Mouse (Mus musculus) MEL (cell line): ENCODE measurements around the gene Pold4. TPM values are rescaled to one million over a fixed set of nuclear protein-coding genes. Genes with fewer than 3 reads are reported as not detected.

Experiments used
- DNase-seq: peaks from one replicate; pipeline ENCODE4 v3.0.0; 2011; ENCODE audit warnings: low read depth, low spot score
- H3K27ac ChIP-seq: 2 replicates; pipeline ENCODE4 v1.5.1; 2012; ENCODE audit warnings: low read depth, mild to moderate bottlenecking, control low read depth, low read length, moderate library complexity; ENCODE audit not compliant: control insufficient read depth
- H3K27me3 ChIP-seq, 2 experiments: fragments of 150-350 bp in 1 of 2; sonication (generic) in 1 of 2; 2 replicates each; pipeline ENCODE4 v1.6.1; 2012; ENCODE audit warnings: low read length in 2 of 2, mild to moderate bottlenecking in 2 of 2, improper control_type of control experiment in 1 of 2, moderate library complexity in 1 of 2; ENCODE audit not compliant: insufficient read depth in 2 of 2, control insufficient read depth in 1 of 2
- H3K36me3 ChIP-seq, 2 experiments: 2 replicates each; pipeline ENCODE4 v1.6.1; 2012 to 2014; ENCODE audit warnings: low read length in 2 of 2, improper control_type of control experiment in 1 of 2, inconsistent platforms in 1 of 2, mild to moderate bottlenecking in 1 of 2; ENCODE audit not compliant: insufficient read depth in 2 of 2, control insufficient read depth in 1 of 2
- H3K4me1 ChIP-seq, 2 experiments: fragments of 150-350 bp in 1 of 2; sonication (generic) in 1 of 2; 2 replicates each; pipeline ENCODE4 v1.6.1; 2012; ENCODE audit warnings: low read length in 2 of 2, improper control_type of control experiment in 1 of 2, mild to moderate bottlenecking in 1 of 2; ENCODE audit not compliant: insufficient read depth in 2 of 2, control insufficient read depth in 1 of 2
- H3K4me3 ChIP-seq, 2 experiments: fragments of 150-350 bp in 1 of 2; sonication (generic) in 1 of 2; 2 replicates each; pipeline ENCODE4 v1.5.1; 2012; ENCODE audit warnings: low read depth in 2 of 2, low read length in 2 of 2, mild to moderate bottlenecking in 2 of 2, moderate library complexity in 2 of 2, control low read depth in 1 of 2, improper control_type of control experiment in 1 of 2; ENCODE audit not compliant: control insufficient read depth in 1 of 2, insufficient read depth in 1 of 2
- H3K79me2 ChIP-seq: 2 replicates; pipeline ENCODE4 v1.6.1; 2012; ENCODE audit warnings: mild to moderate bottlenecking, low read length, moderate library complexity; ENCODE audit not compliant: control insufficient read depth, poor library complexity, insufficient read depth
- H3K9ac ChIP-seq: 2 replicates; pipeline ENCODE4 v1.6.1; 2012; ENCODE audit warnings: low read depth, mild to moderate bottlenecking, control low read depth, low read length, moderate library complexity; ENCODE audit not compliant: control insufficient read depth, poor library complexity, severe bottlenecking
- H3K9me3 ChIP-seq: fragments of 150-350 bp; sonication (generic); replicated peaks from 2 replicates; pipeline ENCODE4 v1.6.1; 2012; ENCODE audit warnings: mild to moderate bottlenecking, low read length, improper control_type of control experiment, moderate library complexity; ENCODE audit not compliant: insufficient read depth
- BHLHE40 ChIP-seq: IDR thresholded peaks from 2 replicates; pipeline ENCODE4 v1.6.1; 2012; ENCODE audit warnings: low read depth, mild to moderate bottlenecking, inconsistent platforms, low read length, improper control_type of control experiment, borderline replicate concordance
- CHD1 ChIP-seq: IDR thresholded peaks from 2 replicates; pipeline ENCODE4 v1.6.1; 2012; ENCODE audit warnings: low read depth, mild to moderate bottlenecking, inconsistent platforms, low read length, improper control_type of control experiment
- CHD2 ChIP-seq: IDR thresholded peaks from 2 replicates; pipeline ENCODE4 v1.6.1; 2011; ENCODE audit warnings: low read length, improper control_type of control experiment
- CTCF ChIP-seq, 3 experiments: IDR thresholded peaks in 2 of 3; conservative IDR thresholded peaks in 1 of 3; 2 replicates each; pipeline ENCODE4 v1.5.1; 2011 to 2012; ENCODE audit warnings: low read length in 3 of 3, low read depth in 2 of 3, mild to moderate bottlenecking in 2 of 3, improper control_type of control experiment in 1 of 3, inconsistent platforms in 1 of 3, mixed read lengths in 1 of 3, moderate library complexity in 1 of 3; ENCODE audit not compliant: control insufficient read depth in 1 of 3, insufficient read depth in 1 of 3, poor library complexity in 1 of 3, severe bottlenecking in 1 of 3
- E2F4 ChIP-seq: IDR thresholded peaks from 2 replicates; pipeline ENCODE4 v1.6.1; 2011; ENCODE audit warnings: low read depth, low read length, improper control_type of control experiment, borderline replicate concordance
- ELF1 ChIP-seq: IDR thresholded peaks from 2 replicates; pipeline ENCODE4 v1.6.1; 2014; ENCODE audit warnings: low read depth, mild to moderate bottlenecking, inconsistent platforms, low read length, improper control_type of control experiment, moderate library complexity
- EP300 ChIP-seq, 2 experiments: IDR thresholded peaks; 2 replicates each; pipeline ENCODE4 v1.6.1; 2011; ENCODE audit warnings: improper control_type of control experiment in 2 of 2, low read length in 2 of 2, low read depth in 1 of 2, mild to moderate bottlenecking in 1 of 2
- ETS1 ChIP-seq: IDR thresholded peaks from 2 replicates; pipeline ENCODE4 v1.6.1; 2012; ENCODE audit warnings: low read depth, mild to moderate bottlenecking, inconsistent platforms, low read length, improper control_type of control experiment, moderate library complexity
- GABPA ChIP-seq: IDR thresholded peaks from 2 replicates; pipeline ENCODE4 v1.6.1; 2012; ENCODE audit warnings: low read depth, mild to moderate bottlenecking, inconsistent platforms, low read length, improper control_type of control experiment, moderate library complexity
- GATA1 ChIP-seq: IDR thresholded peaks from 2 replicates; pipeline ENCODE4 v1.6.1; 2011; ENCODE audit warnings: low read depth, low read length, improper control_type of control experiment
- HCFC1 ChIP-seq: IDR thresholded peaks from 2 replicates; pipeline ENCODE4 v1.6.1; 2012; ENCODE audit warnings: low read depth, mild to moderate bottlenecking, inconsistent platforms, low read length, improper control_type of control experiment, moderate library complexity
- JUND ChIP-seq: IDR thresholded peaks from 2 replicates; pipeline ENCODE4 v1.6.1; 2011; ENCODE audit warnings: low read depth, mild to moderate bottlenecking, improper control_type of control experiment, low read length
- KAT2A ChIP-seq: conservative IDR thresholded peaks from 2 replicates; pipeline ENCODE4 v1.6.1; 2012; ENCODE audit warnings: low read depth, low read length, improper control_type of control experiment, inconsistent platforms
- MAX ChIP-seq: IDR thresholded peaks from 2 replicates; pipeline ENCODE4 v1.6.1; 2011; ENCODE audit warnings: low read length, improper control_type of control experiment
- MAZ ChIP-seq: IDR thresholded peaks from 2 replicates; pipeline ENCODE4 v1.6.1; 2012; ENCODE audit warnings: low read depth, mild to moderate bottlenecking, inconsistent platforms, low read length, improper control_type of control experiment
- MEF2A ChIP-seq: IDR thresholded peaks from 2 replicates; pipeline ENCODE4 v1.6.1; 2014; ENCODE audit warnings: low read depth, mild to moderate bottlenecking, inconsistent platforms, low read length, improper control_type of control experiment; ENCODE audit not compliant: poor library complexity, insufficient replicate concordance, severe bottlenecking; ENCODE audit errors: extremely low read depth
- MXI1 ChIP-seq: IDR thresholded peaks from 2 replicates; pipeline ENCODE4 v1.6.1; 2011; ENCODE audit warnings: mild to moderate bottlenecking, low read depth, low read length, improper control_type of control experiment
- MYB ChIP-seq: IDR thresholded peaks from 2 replicates; pipeline ENCODE4 v1.6.1; 2011; ENCODE audit warnings: mild to moderate bottlenecking, low read depth, low read length, improper control_type of control experiment
- MYC ChIP-seq: IDR thresholded peaks from 2 replicates; pipeline ENCODE4 v1.6.1; 2011; ENCODE audit warnings: low read depth, mild to moderate bottlenecking, low read length, improper control_type of control experiment, moderate library complexity
- NELFE ChIP-seq: IDR thresholded peaks from 2 replicates; pipeline ENCODE4 v1.6.1; 2011; ENCODE audit warnings: low read depth, low read length, improper control_type of control experiment
- NRF1 ChIP-seq: IDR thresholded peaks from 2 replicates; pipeline ENCODE4 v1.6.1; 2014; ENCODE audit warnings: low read depth, mild to moderate bottlenecking, inconsistent platforms, low read length, improper control_type of control experiment, moderate library complexity; ENCODE audit not compliant: poor library complexity, insufficient read depth, severe bottlenecking
- POLR2A ChIP-seq, 2 experiments: IDR thresholded peaks; 2 replicates each; pipeline ENCODE4 v1.6.1; 2011 to 2012; ENCODE audit warnings: low read length in 2 of 2, mild to moderate bottlenecking in 2 of 2, control low read depth in 1 of 2, improper control_type of control experiment in 1 of 2, low read depth in 1 of 2, moderate library complexity in 1 of 2; ENCODE audit not compliant: control insufficient read depth in 1 of 2, insufficient read depth in 1 of 2, poor library complexity in 1 of 2
- POLR2AphosphoS2 ChIP-seq: IDR thresholded peaks from 2 replicates; pipeline ENCODE4 v1.6.1; 2011; ENCODE audit warnings: low read length, improper control_type of control experiment
- POLR2AphosphoS5 ChIP-seq: IDR thresholded peaks from 2 replicates; pipeline ENCODE4 v1.6.1; 2012; ENCODE audit warnings: low read depth, borderline replicate concordance, mild to moderate bottlenecking, inconsistent platforms, low read length, moderate library complexity, mixed read lengths
- RAD21 ChIP-seq: IDR thresholded peaks from 2 replicates; pipeline ENCODE4 v1.6.1; 2011; ENCODE audit warnings: mild to moderate bottlenecking, low read depth, low read length, improper control_type of control experiment
- RCOR1 ChIP-seq: IDR thresholded peaks from 2 replicates; pipeline ENCODE4 v1.6.1; 2012; ENCODE audit warnings: low read depth, mild to moderate bottlenecking, inconsistent platforms, low read length, improper control_type of control experiment
- SIN3A ChIP-seq: IDR thresholded peaks from 2 replicates; pipeline ENCODE4 v1.6.1; 2012; ENCODE audit warnings: low read length, improper control_type of control experiment, inconsistent platforms
- SMC3 ChIP-seq: IDR thresholded peaks from 2 replicates; pipeline ENCODE4 v1.6.1; 2011; ENCODE audit warnings: low read depth, low read length, improper control_type of control experiment
- TAL1 ChIP-seq: IDR thresholded peaks from 2 replicates; pipeline ENCODE4 v1.6.1; 2012; ENCODE audit warnings: mild to moderate bottlenecking, inconsistent platforms, low read length, moderate library complexity, mixed read lengths
- TBP ChIP-seq: IDR thresholded peaks from 2 replicates; pipeline ENCODE4 v1.8.0; 2011; ENCODE audit warnings: low read depth, low read length, improper control_type of control experiment
- TCF12 ChIP-seq: IDR thresholded peaks from 2 replicates; pipeline ENCODE4 v1.6.1; 2014; ENCODE audit warnings: low read depth, mild to moderate bottlenecking, inconsistent platforms, low read length, improper control_type of control experiment, moderate library complexity
- UBTF ChIP-seq: IDR thresholded peaks from 2 replicates; pipeline ENCODE4 v1.6.1; 2012; ENCODE audit warnings: low read depth, mild to moderate bottlenecking, inconsistent platforms, low read length, improper control_type of control experiment, moderate library complexity, borderline replicate concordance; ENCODE audit not compliant: insufficient read depth
- USF1 ChIP-seq: IDR thresholded peaks from 2 replicates; pipeline ENCODE4 v1.6.1; 2014; ENCODE audit warnings: low read depth, mild to moderate bottlenecking, inconsistent platforms, low read length, improper control_type of control experiment, moderate library complexity
- ZC3H11A ChIP-seq: IDR thresholded peaks from 2 replicates; pipeline ENCODE4 v1.6.1; 2012; ENCODE audit warnings: low read depth, mild to moderate bottlenecking, inconsistent platforms, low read length, improper control_type of control experiment
- polyA plus RNA-seq, 2 experiments: library from polyadenylated mRNA; stranded (reverse) in 1 of 2; unstranded in 1 of 2; fragments of >175 nt in 1 of 2; fragments of >200 nt in 1 of 2; gene quantifications; 2 replicates each; pipeline versions ENCODE4 v1.2.1 to v1.2.4; 2012; ENCODE audit warnings: low replicate concordance in 2 of 2, low read depth in 1 of 2; ENCODE audit not compliant: insufficient read length in 2 of 2, insufficient read depth in 1 of 2, missing spikeins in 1 of 2
- total RNA-seq: library from RNA; depleted of rRNA; stranded (reverse); fragments of 300-350 nt; gene quantifications from 2 replicates; pipeline ENCODE4 v1.2.3, GENCODE M21; 2012; rRNA removed

Gene Pold4
- total RNA-seq: 18.5 and 21.1 TPM in 2 replicates
- polyA plus RNA-seq: 10 to 100 TPM in 1 of 2 experiments, not detected in 1; 40.4 TPM

GRCm38 (mm10) chr19:4231253-4232185 lies at the start of gene Pold4:
Pold4 (plus strand) TSS chr19:4231899.
- Histone ChIP-seq H3K4me1 (peaks cover 2 to 29% of the 10 kb centered on the region in 2 experiments; a peak in 3 of 4 replicates), H3K27me3 (no peaks in the 10 kb centered on the region), H3K79me2 (peaks cover 2% of the 10 kb centered on the region; the same call in 1 of the 2 replicates), H3K36me3 (peaks cover 0 to 11% of the 10 kb centered on the region in 2 experiments; a peak in 2 of 4 replicates), H3K9me3 (no peaks in the 10 kb centered on the region), H3K27ac (peak within 1 kb of the TSS; percentile 74), H3K4me3 (peak within 1 kb of the TSS; percentile 71 to 93), H3K9ac (peak within 1 kb of the TSS; percentile 71)
- peak; percentile 99 for DNase-seq
- TF ChIP-seq RCOR1 (peak; percentile 43; the same call in 1 of the 2 replicates), TAL1 (no peak), NELFE (peak; percentile 83), GABPA (no peak), MAZ (peak; percentile 85), UBTF (no peak), POLR2A (IDR thresholded peaks at IDR 0.05; ENCODE audit: control insufficient read depth in 1 of 2, insufficient read depth in 1 of 2, low read depth in 1 of 2, low read length in 2 of 2, poor library complexity in 1 of 2) (peak; percentile 19 to 80; a peak in 3 of 4 replicates), MXI1 (peak; percentile 53), MYC (no peak), ELF1 (peak; percentile 86), EP300 (IDR thresholded peaks at IDR 0.05; ENCODE audit: low read depth in 1 of 2, low read length in 2 of 2) (peak in 1 of 2 experiments; percentile 58; a peak in 1 of 4 replicates), GATA1 (no peak), MYB (no peak), HCFC1 (peak; percentile 78), POLR2AphosphoS2 (peak; percentile 83), SIN3A (peak; percentile 71), TBP (peak; percentile 91), JUND (no peak), USF1 (0 out of 2 replicates have a peak, but pooled peaks have one; percentile 12), NRF1 (peak; percentile 19; the same call in 1 of the 2 replicates), MAX (peak; percentile 63), E2F4 (0 out of 2 replicates have a peak, but pooled peaks have one; percentile 37), CHD1 (no peak), KAT2A (peak; percentile 52), MEF2A (no peak), ZC3H11A (no peak), RAD21 (no peak), ETS1 (no peak), TCF12 (peak; percentile 22; the same call in 1 of the 2 replicates), CHD2 (peak; percentile 65), SMC3 (no peak), BHLHE40 (no peak), CTCF (IDR thresholded peaks at IDR 0.05 in 2 of 3, conservative IDR thresholded peaks at IDR 0.05 in 1 of 3; ENCODE audit: control insufficient read depth in 1 of 3, insufficient read depth in 1 of 3, low read depth in 2 of 3, low read length in 3 of 3, poor library complexity in 1 of 3, severe bottlenecking in 1 of 3) (no peak), POLR2AphosphoS5 (no peak)
